Mouse (Mus musculus): ENCODE results near the gene Best2.

Best2 gene

GRCm38 (mm10) chr8:85014431-85014830 is at the start of gene Best2:
Best2 (minus strand) TSS chr8:85014531.
- no peak for DNase-seq (ENCODE audit: inconsistent age in 2 of 2, low spot score in 1 of 2)

DNA sequence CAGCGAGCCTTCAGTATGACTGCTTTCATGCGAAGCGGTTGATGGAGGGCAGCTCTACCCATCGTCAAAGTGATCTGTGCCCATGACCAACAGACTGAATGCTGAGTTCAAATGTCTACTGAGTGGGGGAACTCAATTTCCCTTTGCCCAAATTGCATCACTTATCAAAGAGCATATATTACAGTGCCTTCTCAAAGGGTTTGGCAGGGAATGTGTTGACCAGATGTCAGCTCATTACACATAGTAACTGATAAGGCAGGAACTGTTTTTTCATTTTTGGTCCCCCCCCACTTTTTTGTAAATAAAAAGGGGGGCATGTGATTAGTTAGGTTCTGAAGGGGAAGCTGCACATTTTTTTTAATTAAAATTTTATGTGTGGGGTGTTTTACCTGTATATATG is 48.3 kb upstream of the Best2 start:
- DNase-seq (ENCODE audit: inconsistent age in 2 of 2, low spot score in 1 of 2): no peak

- peak; percentile 89 to 96 for DNase-seq (ENCODE audit: inconsistent age in 2 of 2, low spot score in 1 of 2)
Observed at GRCm38 (mm10) chr8:85059879-85060616, 45.7 kb upstream of the Best2 start, which contains the start of gene Fbxw9. Fbxw9 (plus strand) TSS chr8:85060055.

GRCm38 (mm10) chr8:85057367-85057766 is 43.0 kb upstream of the Best2 start:
- DNase-seq (ENCODE audit: inconsistent age in 2 of 2, low spot score in 1 of 2): peak in 1 of 2 experiments; percentile 71

DNA sequence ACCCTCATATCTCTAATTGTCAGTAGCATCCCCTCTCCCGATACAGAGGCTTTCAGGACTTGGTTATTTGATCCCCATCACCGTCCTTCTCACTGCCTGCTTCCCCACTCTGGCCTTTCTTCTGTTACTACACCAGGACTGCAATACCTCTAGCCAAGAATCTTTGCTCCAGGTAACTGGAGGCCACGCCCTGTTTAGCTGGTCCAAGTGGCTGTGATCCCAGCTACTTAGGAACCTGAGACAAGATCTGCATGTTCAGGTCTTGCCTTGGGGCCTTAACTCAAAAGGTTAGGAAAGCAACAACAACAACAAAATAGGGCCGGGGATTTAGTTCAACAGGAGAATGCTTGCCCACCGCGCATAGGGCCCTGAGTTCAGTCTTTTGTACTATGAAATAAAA is 29.3 kb upstream of the Best2 start:
- DNase-seq (ENCODE audit: inconsistent age in 2 of 2, low spot score in 1 of 2): no peak

GRCm38 (mm10) chr8:85037681-85038531 is 23.6 kb upstream of the Best2 start:
- DNase-seq (ENCODE audit: inconsistent age in 2 of 2, low spot score in 1 of 2): peak; percentile 63 to 88

DNA sequence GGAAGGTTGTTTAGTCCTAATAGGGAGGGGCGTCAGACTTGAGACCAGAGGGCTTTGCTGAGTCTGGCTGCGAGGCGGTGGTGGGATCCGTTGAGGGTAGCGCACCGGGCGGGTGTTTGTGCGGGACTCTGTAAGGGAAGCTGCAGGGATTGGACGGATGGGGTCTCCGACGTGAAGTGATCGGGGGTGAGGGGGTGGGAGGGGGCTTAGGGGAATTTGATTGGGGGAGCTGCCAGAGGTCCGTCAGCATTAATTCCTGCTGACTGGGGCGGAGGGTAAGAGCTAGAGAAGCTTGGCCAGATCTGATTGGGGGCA is 23.0 kb upstream of the Best2 start:
- DNase-seq (ENCODE audit: inconsistent age in 2 of 2, low spot score in 1 of 2): no peak

- DNase-seq (ENCODE audit: inconsistent age in 2 of 2, low spot score in 1 of 2): peak; percentile 92 to 98
Observed at GRCm38 (mm10) chr8:85036718-85037365, 22.5 kb upstream of the Best2 start, which contains the start of gene Tnpo2. Tnpo2 (plus strand) TSS chr8:85036915.

DNA sequence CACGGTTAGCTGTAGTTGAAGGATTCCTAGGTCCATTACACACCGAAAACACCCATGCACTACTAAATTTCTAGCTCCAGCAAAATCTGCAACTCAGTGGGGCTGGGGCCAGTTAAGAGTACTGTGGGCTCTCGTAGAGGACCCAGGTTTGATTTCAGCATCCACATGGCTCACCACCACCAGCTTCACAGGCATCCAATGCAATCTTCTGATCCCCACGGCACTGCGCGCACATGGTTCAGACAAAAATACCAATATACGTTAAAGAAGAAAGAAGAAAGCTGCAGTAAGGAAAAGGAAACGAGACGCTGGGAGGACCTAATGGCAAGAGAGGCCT is 22.0 kb upstream of the Best2 start:
- DNase-seq (ENCODE audit: inconsistent age in 2 of 2, low spot score in 1 of 2): no peak

GRCm38 (mm10) chr8:85035728-85036310 is 21.5 kb upstream of the Best2 start:
- peak; percentile 45 to 82 for DNase-seq (ENCODE audit: inconsistent age in 2 of 2, low spot score in 1 of 2)

GRCm38 (mm10) chr8:85035165-85035727 is 20.9 kb upstream of the Best2 start:
- peak in 1 of 2 experiments; percentile 78 for DNase-seq (ENCODE audit: inconsistent age in 2 of 2, low spot score in 1 of 2)

- peak; percentile 74 to 89 for DNase-seq (ENCODE audit: inconsistent age in 2 of 2, low spot score in 1 of 2)
Observed at GRCm38 (mm10) chr8:85034764-85035163, 20.4 kb upstream of the Best2 start.

DNA sequence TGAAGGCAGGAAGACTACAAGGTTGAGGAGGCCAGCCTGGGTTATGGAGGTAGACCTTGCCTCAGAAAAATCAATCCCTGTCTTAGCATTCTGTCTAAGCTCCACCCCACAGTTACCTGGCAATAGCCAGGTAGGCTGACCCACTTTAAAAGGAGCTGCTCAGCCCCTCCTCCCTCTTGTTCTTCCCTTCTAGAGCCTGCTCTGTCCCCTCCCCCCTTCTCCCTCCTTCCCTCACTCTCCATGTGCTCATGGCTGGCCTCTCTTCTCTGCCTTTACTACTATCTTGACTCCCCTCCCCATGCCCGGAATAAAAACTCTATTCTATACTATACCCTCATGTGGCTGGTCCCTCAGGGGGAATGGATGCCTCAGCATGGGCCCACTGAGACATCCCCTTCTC is 19.5 kb upstream of the Best2 start:
- DNase-seq (ENCODE audit: inconsistent age in 2 of 2, low spot score in 1 of 2): peak in 1 of 2 experiments; percentile 43

DNA sequence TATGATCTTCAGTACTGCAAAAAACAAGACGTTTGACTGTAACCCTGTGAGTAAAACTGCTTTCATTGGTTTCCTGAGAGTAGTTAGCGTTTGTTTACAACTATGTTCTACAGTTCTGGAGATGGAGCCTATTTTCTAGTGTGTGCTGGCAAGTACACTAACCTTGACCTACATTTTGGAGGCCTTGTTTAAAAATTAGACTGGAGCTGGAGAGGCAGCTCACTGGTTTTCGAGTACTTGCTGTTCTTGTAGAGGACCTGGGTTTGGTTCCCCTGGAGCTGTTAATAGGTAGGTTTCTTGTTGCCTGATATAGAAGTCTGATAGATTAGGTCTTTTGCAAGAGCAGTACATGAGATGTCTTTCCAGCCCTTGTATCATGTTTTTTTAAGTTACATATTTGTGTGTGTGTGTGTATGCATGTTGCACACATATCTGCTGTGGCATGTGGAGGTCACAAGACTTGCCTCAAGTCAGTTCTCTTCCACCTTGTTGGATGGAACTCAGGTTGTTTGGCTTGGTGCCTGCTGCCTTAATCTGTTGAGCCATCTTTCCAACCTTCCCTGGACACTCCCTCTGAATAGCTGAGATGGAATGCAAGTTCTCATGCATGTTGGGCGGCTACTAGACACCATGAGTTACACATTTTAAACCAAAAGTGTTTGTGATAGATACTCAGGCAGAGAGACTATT is 18.4 kb upstream of the Best2 start:
- DNase-seq (ENCODE audit: inconsistent age in 2 of 2, low spot score in 1 of 2): peak in 1 of 2 experiments; percentile 71

DNA sequence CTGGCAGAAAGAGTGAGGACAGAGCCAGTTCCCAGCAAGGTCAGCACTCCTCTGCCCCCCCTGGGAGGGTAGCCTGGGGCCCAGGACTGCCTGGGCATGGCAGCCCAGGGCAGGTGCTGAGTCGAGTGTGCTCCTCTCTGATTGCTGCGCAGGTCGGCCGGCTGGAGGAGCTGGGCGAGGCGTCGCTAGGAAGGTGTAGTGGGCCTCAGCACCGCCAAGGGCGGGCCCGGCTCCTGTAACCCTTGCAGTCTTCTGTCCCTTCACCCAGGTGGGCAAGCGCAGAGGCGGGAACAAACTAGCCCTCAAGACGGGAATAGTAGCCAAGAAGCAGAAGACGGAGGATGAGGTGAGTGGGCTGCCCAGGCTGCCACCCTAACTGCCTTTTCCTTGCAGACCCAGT is 14.9 kb upstream of the Best2 start:
- DNase-seq (ENCODE audit: inconsistent age in 2 of 2, low spot score in 1 of 2): peak in 1 of 2 experiments; percentile 49

GRCm38 (mm10) chr8:85027922-85028321 is 13.6 kb upstream of the Best2 start:
- no peak for DNase-seq (ENCODE audit: inconsistent age in 2 of 2, low spot score in 1 of 2)

DNA sequence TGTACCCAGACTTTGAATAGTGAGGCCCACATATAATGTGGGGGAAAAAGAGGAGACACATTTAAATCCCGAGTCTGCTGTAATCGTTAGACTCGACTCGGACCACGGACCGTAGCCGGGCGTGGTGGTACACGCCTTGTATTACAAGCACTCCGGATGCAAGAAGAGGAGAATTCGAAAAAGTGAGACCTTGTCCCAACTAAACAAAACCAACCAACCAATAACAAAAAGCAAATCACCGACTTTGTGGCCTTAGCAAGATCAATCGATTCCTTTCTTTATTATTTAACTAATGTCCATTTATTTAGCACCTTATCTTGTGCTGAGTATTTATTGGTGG is 13.2 kb upstream of the Best2 start:
- no peak for DNase-seq (ENCODE audit: inconsistent age in 2 of 2, low spot score in 1 of 2)

- peak; percentile 98 to 99 for DNase-seq (ENCODE audit: inconsistent age in 2 of 2, low spot score in 1 of 2)
Observed at GRCm38 (mm10) chr8:85026670-85027515, 12.6 kb upstream of the Best2 start, which contains the start of gene Trir. Trir (plus strand) TSS chr8:85026823.

DNA sequence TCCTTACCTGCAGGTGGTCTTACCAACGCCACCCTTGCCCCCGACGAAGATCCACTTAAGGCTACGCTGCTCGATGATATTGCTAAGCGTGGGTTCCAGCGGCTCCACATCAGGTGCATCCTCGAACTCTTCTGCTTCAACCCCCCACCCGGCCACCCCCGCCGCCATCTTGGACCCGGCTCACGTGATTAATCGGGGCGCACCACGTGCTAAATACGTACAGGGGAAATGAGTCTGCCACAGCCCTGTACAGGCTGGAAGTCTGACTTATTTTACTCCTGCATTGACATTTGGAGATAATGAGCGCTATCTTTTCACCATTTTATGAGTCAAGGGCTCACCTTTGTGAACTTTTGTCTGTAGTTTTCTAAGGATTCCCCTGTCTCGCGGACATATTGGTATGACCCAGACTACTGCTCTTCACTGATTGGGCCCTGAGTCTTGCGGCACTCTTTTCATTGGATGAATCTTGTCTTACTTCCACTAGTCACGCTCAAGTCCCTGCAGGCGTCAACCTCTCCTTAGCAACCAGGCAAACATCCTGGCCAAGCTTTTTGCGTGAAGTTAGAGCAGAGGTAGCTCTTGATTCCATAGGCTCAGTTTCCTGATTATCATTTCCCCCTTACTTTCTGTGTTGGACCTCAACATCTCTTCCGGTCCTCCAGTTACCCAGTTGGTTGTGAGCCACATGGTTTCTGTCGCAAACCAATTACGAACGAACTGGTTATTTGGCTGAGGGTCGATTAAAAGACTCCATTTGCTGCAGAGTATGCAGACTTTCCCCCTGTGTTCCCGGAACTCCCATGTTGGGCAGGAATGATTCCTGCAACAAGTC is 11.0 kb upstream of the Best2 start, which contains the start of gene Asna1:
Asna1 (minus strand) TSS at position 184 of the 835 bp plus-strand sequence.
- DNase-seq (ENCODE audit: inconsistent age in 2 of 2, low spot score in 1 of 2): peak; percentile 84 to 96
